Mouse (Mus musculus) small intestine, adult 2 months (tissue): Measurements from ENCODE around the gene Nova2. TPM values are rescaled to one million over a fixed set of nuclear protein-coding genes. Genes with fewer than 3 reads are reported as not detected.

Experiments used
- H3K27ac ChIP-seq: fragments of 200-500 bp; 2 replicates; pipeline ENCODE4 v1.5.1; 2012; ENCODE audit warnings: low read depth, low read length, control low read depth, inconsistent platforms; ENCODE audit not compliant: insufficient read depth
- H3K27me3 ChIP-seq: fragments of 200-500 bp; 2 replicates; pipeline ENCODE4 v1.6.1; 2012; ENCODE audit warnings: mild to moderate bottlenecking, moderate library complexity, low read length, inconsistent platforms; ENCODE audit not compliant: control insufficient read depth, insufficient read depth
- H3K36me3 ChIP-seq: fragments of 200-500 bp; 2 replicates; pipeline ENCODE4 v1.6.1; 2012; ENCODE audit warnings: mild to moderate bottlenecking, low read length, control low read depth, inconsistent platforms; ENCODE audit not compliant: control insufficient read depth, insufficient read depth
- H3K4me1 ChIP-seq: fragments of 200-500 bp; 2 replicates; pipeline ENCODE4 v1.6.1; 2012; ENCODE audit warnings: low read length, inconsistent platforms, mixed read lengths; ENCODE audit not compliant: control insufficient read depth, insufficient read depth, insufficient read length
- H3K4me3 ChIP-seq: fragments of 200-500 bp; 2 replicates; pipeline ENCODE4 v1.5.1; 2012; ENCODE audit warnings: low read depth, mild to moderate bottlenecking, control low read depth, inconsistent platforms, low read length, moderate library complexity
- CTCF ChIP-seq: fragments of 200-500 bp; IDR thresholded peaks from 2 replicates; pipeline ENCODE4 v1.5.1; 2012; ENCODE audit warnings: low read depth, mild to moderate bottlenecking, control low read depth, inconsistent platforms, low read length, moderate library complexity, mixed read lengths; ENCODE audit not compliant: insufficient replicate concordance, insufficient read length; ENCODE audit errors: extremely low read depth
- POLR2A ChIP-seq: fragments of 200-500 bp; IDR thresholded peaks from 2 replicates; pipeline ENCODE4 v1.6.1; 2012; ENCODE audit warnings: low read depth, mild to moderate bottlenecking, control low read depth, inconsistent platforms, low read length, moderate library complexity
- WGBS: fragments of 180-500 bp; shearing (Covaris S2); methylation state at CpG from one replicate; pipeline ENCODE4 v1.1.7; 2018; 5-methylcytosine and 5-hydroxymethylcytosine counted together
- polyA plus RNA-seq: library from polyadenylated mRNA; depleted of rRNA; stranded (reverse); fragments of >200 nt; gene quantifications from 2 replicates; pipeline ENCODE4 v1.2.3, GENCODE M21; 2012; rRNA removed

Nova2 gene
- polyA plus RNA-seq, 1 experiment = 0.55 TPM

GRCm38 (mm10) chr7:19012025-19012621 lies 86.4 kb downstream of the Nova2 start:
- Histone ChIP-seq H3K27ac (no peak overlapping the region), H3K36me3 (no peaks in the 10 kb centered on the region), H3K27me3 (no peaks in the 10 kb centered on the region; the same call in 1 of the 2 replicates), H3K4me3 (peak overlapping the region; percentile 36), H3K4me1 (peaks cover 13% of the 10 kb centered on the region)
- no peak for TF ChIP-seq POLR2A
- no peak for TF ChIP-seq CTCF
- 2% methylated on average over 29 of the region's 31 CpGs for WGBS

- H3K27ac ChIP-seq = no peak overlapping the region
- TF ChIP-seq POLR2A (no peak), CTCF (no peak)
- H3K27me3 ChIP-seq = no peaks in the 10 kb centered on the region; the same call in 1 of the 2 replicates
- WGBS = 19% methylated on average over 2 of the region's 2 CpGs
- no peaks in the 10 kb centered on the region for H3K36me3 ChIP-seq
- peaks cover 13% of the 10 kb centered on the region for H3K4me1 ChIP-seq
- no peak overlapping the region for H3K4me3 ChIP-seq
Measured at GRCm38 (mm10) chr7:19012882-19013281, 87.2 kb downstream of the Nova2 start.

DNA sequence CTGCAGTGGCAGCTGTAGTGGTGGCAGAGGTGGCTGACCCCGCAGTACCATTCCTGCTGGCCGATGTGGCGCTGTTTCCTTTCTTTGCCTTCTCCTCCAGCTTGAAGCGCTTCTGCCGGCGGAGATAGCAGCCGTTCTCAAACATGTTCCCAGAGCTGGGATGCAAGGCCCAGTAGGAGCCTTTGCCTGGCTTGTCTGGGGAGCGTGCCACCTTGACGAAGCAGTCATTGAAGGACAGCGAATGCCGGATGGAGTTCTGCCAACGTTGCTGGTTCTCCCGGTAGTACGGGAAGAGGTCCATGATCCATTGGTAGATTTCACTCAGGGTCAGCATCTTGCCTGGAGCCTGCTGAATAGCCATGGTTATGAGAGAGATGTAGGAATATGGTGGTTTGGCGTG lies 88.8 kb downstream of the Nova2 start:
- H3K27me3 ChIP-seq = no peaks in the 10 kb centered on the region; the same call in 1 of the 2 replicates
- no peak for TF ChIP-seq POLR2A
- no peak for TF ChIP-seq CTCF
- H3K4me3 ChIP-seq = no peak overlapping the region
- 83% methylated on average over 15 of the region's 15 CpGs for WGBS
- no peaks in the 10 kb centered on the region for H3K36me3 ChIP-seq
- H3K4me1 ChIP-seq = peaks cover 13% of the 10 kb centered on the region
- H3K27ac ChIP-seq = no peak overlapping the region

Other genes with a start within 250 kb of the Nova2 start
- not detected in 2 replicates for gene Psg20, start 239.7 kb upstream of the Nova2 start, polyA plus RNA-seq
- gene Psg22, start 207.8 kb upstream of the Nova2 start, polyA plus RNA-seq = 0.05 TPM in 1 of 2 replicates, not detected in the other
- gene Psg19, start 127.4 kb upstream of the Nova2 start, polyA plus RNA-seq = 0.08 TPM in 1 of 2 replicates, not detected in the other
- gene Psg17, start 104.3 kb upstream of the Nova2 start, polyA plus RNA-seq = not detected in 2 replicates
- 1.9 and 2.2 TPM in 2 replicates for gene Mill2, start 85.9 kb upstream of the Nova2 start, polyA plus RNA-seq
- gene Pglyrp1, start 54.6 kb upstream of the Nova2 start, polyA plus RNA-seq = 268 and 499 TPM in 2 replicates
- 11.1 and 21.4 TPM in 2 replicates for gene Ccdc61, start 15.5 kb upstream of the Nova2 start, polyA plus RNA-seq
- not detected in 2 replicates for gene Nanos2, start 61.5 kb downstream of the Nova2 start, polyA plus RNA-seq
- 1.9 and 2.3 TPM in 2 replicates for gene Mypop, start 65.4 kb downstream of the Nova2 start, polyA plus RNA-seq
- gene Irf2bp1, start 78.2 kb downstream of the Nova2 start, polyA plus RNA-seq = 17.0 and 25.8 TPM in 2 replicates
- gene Foxa3, start 97.7 kb downstream of the Nova2 start, polyA plus RNA-seq = 17.8 and 19.9 TPM in 2 replicates
- gene Sympk, start 98.5 kb downstream of the Nova2 start, polyA plus RNA-seq = 50.4 and 71.8 TPM in 2 replicates
- not detected in 2 replicates for gene Rsph6a, start 128.8 kb downstream of the Nova2 start, polyA plus RNA-seq
- 13.9 and 16.3 TPM in 2 replicates for gene Dmwd, start 150.3 kb downstream of the Nova2 start, polyA plus RNA-seq
- 353 and 387 TPM in 2 replicates for gene Dmpk, start 158.0 kb downstream of the Nova2 start, polyA plus RNA-seq
- 14.1 and 14.5 TPM in 2 replicates for gene Six5, start 168.7 kb downstream of the Nova2 start, polyA plus RNA-seq
- not detected in 2 replicates for gene Gm4969, start 192.5 kb downstream of the Nova2 start, polyA plus RNA-seq
- 6.1 and 14.9 TPM in 2 replicates for gene Fbxo46, start 194.0 kb downstream of the Nova2 start, polyA plus RNA-seq
- 5.5 and 6.6 TPM in 2 replicates for gene Qpctl, start 223.4 kb downstream of the Nova2 start, polyA plus RNA-seq
- 13.2 and 25.8 TPM in 2 replicates for gene Snrpd2, start 223.8 kb downstream of the Nova2 start, polyA plus RNA-seq
- 0.53 and 0.62 TPM in 2 replicates for gene Gipr, start 240.2 kb downstream of the Nova2 start, polyA plus RNA-seq